Mouse (Mus musculus) liver, adult 2 months (tissue): ENCODE results near the gene Ldhal6b. TPM values are rescaled to one million over a fixed set of nuclear protein-coding genes. Genes with fewer than 3 reads are reported as not detected.
"Not testable (repeated sequence)": the region's sequence is repeated elsewhere in the genome, so short reads cannot be mapped to it uniquely, and the experiment has no call there.

Experiments used
- DNase-seq: peaks from one replicate; pipeline ENCODE4 v3.0.0-alpha.2; 2011; ENCODE audit warnings: low read depth, low spot score; ENCODE audit errors: extremely low read depth
- H3K27ac ChIP-seq: fragments of 200-500 bp; replicated peaks from 2 replicates; pipeline ENCODE4 v1.5.1; 2012; ENCODE audit warnings: low read depth, mild to moderate bottlenecking, control low read depth, inconsistent platforms, low read length; ENCODE audit not compliant: insufficient read depth
- H3K27me3 ChIP-seq: fragments of 200-500 bp; 2 replicates; pipeline ENCODE4 v1.6.1; 2012; ENCODE audit warnings: mild to moderate bottlenecking, moderate library complexity, low read length, inconsistent platforms; ENCODE audit not compliant: control insufficient read depth, insufficient read depth
- H3K36me3 ChIP-seq: fragments of 200-500 bp; 2 replicates; pipeline ENCODE4 v1.6.1; 2012; ENCODE audit warnings: low read length, inconsistent platforms; ENCODE audit not compliant: control insufficient read depth, insufficient read depth
- H3K4me1 ChIP-seq: fragments of 200-500 bp; 2 replicates; pipeline ENCODE4 v1.6.1; 2011; ENCODE audit warnings: low read length; ENCODE audit not compliant: control insufficient read depth, insufficient read depth
- H3K4me3 ChIP-seq: fragments of 200-500 bp; 2 replicates; pipeline ENCODE4 v1.5.1; 2011; ENCODE audit warnings: low read depth, mild to moderate bottlenecking, control low read depth, low read length, moderate library complexity; ENCODE audit not compliant: insufficient read depth
- H3K79me2 ChIP-seq: fragments of 200-500 bp; 2 replicates; pipeline ENCODE4 v1.6.1; 2012; ENCODE audit warnings: inconsistent platforms, mild to moderate bottlenecking, low read length, moderate library complexity; ENCODE audit not compliant: control insufficient read depth, insufficient read depth
- H3K9ac ChIP-seq: fragments of 200-500 bp; 2 replicates; pipeline ENCODE4 v1.6.1; 2012; ENCODE audit warnings: low read depth, mild to moderate bottlenecking, control low read depth, inconsistent platforms, low read length
- CTCF ChIP-seq: fragments of 200-500 bp; IDR thresholded peaks from 2 replicates; pipeline ENCODE4 v1.5.1; 2011; ENCODE audit warnings: low read depth, low read length, control low read depth
- POLR2A ChIP-seq: fragments of 200-500 bp; IDR thresholded peaks from 2 replicates; pipeline ENCODE4 v1.6.1; 2011; ENCODE audit warnings: low read length, control low read depth; ENCODE audit not compliant: insufficient read depth; ENCODE audit errors: extremely low read depth
- WGBS: fragments of 180-500 bp; shearing (Covaris S2); methylation state at CpG from one replicate; pipeline ENCODE4 v1.1.7; 2018; 5-methylcytosine and 5-hydroxymethylcytosine counted together
- polyA plus RNA-seq: library from polyadenylated mRNA; depleted of rRNA; stranded (reverse); fragments of >200 nt; gene quantifications from 2 replicates; pipeline ENCODE4 v1.2.3, GENCODE M21; 2012
- total RNA-seq: library from RNA; depleted of rRNA; stranded (reverse); fragments of >200 nt; gene quantifications from 2 replicates; pipeline ENCODE4 v1.2.3, GENCODE M21; 2014

Ldhal6b gene
- total and polyA plus RNA-seq, 2 experiments, result 0.32 to 0.46 TPM

DNA sequence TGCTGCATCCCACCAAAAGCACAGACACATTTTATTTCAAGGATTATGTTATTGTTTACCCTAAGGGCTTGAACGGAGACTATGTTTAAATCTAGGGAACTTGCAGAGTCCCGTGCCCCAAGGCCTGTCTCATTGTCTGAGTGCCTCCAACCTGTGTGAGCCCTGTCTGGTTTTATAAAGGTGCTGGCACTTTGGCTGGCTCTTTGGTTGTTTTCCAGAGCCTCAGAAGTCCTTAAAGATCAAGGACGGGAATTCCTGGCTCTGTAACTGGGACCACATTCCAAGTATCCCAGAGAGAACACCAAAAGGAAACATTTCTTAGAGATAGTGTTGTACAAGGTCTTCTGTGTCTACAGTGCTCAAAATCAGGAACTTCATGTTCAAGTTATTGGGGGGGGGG lies 24.7 kb upstream of the Ldhal6b start:
- Histone ChIP-seq H3K27me3 (no peaks in the 10 kb centered on the region), H3K27ac (no peak overlapping the region), H3K4me1 (peaks cover 4% of the 10 kb centered on the region), H3K4me3 (no peak overlapping the region), H3K9ac (no peak overlapping the region), H3K79me2 (no peaks in the 10 kb centered on the region), H3K36me3 (no peaks in the 10 kb centered on the region)
- WGBS, result 74% methylated on average over 3 of the region's 3 CpGs
- DNase-seq, result no peak
- TF ChIP-seq POLR2A, result no peak
- TF ChIP-seq CTCF, result no peak

DNA sequence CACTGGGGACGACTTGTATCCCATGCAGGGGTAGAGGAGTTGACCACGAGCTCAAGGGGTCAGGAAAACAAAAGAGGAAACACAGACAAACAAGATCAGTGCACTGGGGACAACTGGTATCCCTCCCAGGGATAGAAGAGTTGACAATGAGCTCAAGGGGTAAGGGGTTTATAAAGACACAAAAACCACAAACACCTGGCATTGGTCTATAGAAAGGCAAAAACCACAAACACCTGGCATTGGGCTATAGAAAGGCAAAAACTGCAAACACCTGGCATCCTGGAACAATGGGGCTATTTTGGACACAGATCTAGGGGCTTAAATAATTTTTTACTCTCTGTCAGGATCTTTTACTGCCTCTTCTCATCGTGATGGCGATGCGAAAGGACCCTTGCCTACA lies 23.8 kb upstream of the Ldhal6b start:
- WGBS, result 83% methylated on average over 5 of the region's 5 CpGs
- not testable (repeated sequence) for H3K79me2 ChIP-seq, DNase-seq, H3K9ac ChIP-seq, H3K27ac ChIP-seq, H3K4me1 ChIP-seq, H3K27me3 ChIP-seq, H3K4me3 ChIP-seq, H3K36me3 ChIP-seq

DNA sequence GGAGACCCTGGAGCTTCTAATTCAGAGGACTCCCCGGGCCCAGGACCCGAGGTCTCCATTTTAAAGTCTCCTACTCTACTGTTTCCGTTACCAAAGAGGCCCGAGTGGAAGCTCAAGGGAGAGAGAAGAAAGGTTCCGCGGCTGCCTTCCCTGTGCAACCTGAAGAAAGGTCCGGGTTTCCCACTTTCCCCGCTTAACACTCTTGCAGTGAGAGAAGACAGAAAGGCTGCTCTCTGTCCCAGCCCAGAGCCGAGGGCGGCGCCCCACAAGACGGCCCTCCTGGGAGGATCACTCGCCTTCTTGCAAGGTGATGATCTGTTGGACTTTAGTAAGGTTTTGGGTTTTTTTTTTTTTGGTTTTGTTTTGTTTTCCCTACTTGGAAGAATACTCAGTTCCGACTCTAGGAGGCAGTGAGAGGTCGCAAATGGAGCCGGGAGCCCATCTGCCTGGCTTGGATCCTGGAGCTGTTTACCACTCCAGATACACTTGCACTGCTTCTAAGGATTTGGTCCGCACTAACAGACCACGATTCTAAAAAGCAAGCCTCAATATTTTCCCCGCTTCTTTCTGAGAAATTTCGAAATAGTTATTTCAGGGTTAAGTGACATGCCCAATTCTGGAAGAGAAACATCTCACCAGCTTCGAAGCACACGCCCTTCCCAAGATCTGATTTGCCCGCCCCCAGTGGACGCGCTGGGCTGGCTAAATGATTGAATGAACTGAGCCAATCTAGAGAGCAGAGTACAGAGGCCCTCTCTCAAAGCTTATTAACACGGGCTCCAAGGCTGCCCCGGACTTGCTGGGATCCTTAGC lies 21.8 kb upstream of the Ldhal6b start, which contains the start of gene Tmem242:
Gene Tmem242, minus strand, starts transcription at position 101 of the 813 bp plus-strand sequence.
- peak; percentile 39; the same call in 1 of the 2 replicates for TF ChIP-seq POLR2A
- TF ChIP-seq CTCF, result peak; percentile 82
- Histone ChIP-seq H3K27me3 (no peaks in the 10 kb centered on the region), H3K4me1 (peaks cover 4% of the 10 kb centered on the region), H3K79me2 (peaks cover 3% of the 10 kb centered on the region; the same call in 1 of the 2 replicates), H3K4me3 (peak within 1 kb of the TSS; percentile 85), H3K9ac (peak within 1 kb of the TSS; percentile 88), H3K27ac (peak within 1 kb of the TSS; percentile 85), H3K36me3 (no peaks in the 10 kb centered on the region; the same call in 1 of the 2 replicates)
- peak; percentile 86 for DNase-seq
- under 1% methylated on average over 27 of the region's 27 CpGs for WGBS

DNA sequence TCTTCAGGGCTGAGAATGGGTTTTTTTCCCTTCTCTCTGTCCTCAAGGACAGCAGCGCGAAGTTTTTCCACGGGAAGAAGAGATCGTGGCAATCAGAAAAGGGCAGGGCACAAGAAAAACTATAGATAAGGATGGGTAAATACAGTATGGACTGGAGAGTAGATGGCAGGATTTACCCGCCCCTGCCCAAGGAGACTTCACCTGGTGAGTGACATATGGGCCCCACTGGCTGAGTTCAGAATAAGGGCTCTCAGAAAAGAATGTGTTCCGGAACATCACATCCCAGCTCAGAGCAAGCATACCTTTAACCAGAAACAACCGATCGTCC lies 21.2 kb upstream of the Ldhal6b start:
- Histone ChIP-seq H3K27me3 (no peaks in the 10 kb centered on the region), H3K4me3 (peak overlapping the region; percentile 85), H3K79me2 (peaks cover 3% of the 10 kb centered on the region; the same call in 1 of the 2 replicates), H3K4me1 (peaks cover 4% of the 10 kb centered on the region), H3K36me3 (peaks cover 2% of the 10 kb centered on the region; the same call in 1 of the 2 replicates), H3K9ac (peak overlapping the region; percentile 88), H3K27ac (peak overlapping the region; percentile 75)
- TF ChIP-seq CTCF, result no peak
- TF ChIP-seq POLR2A, result no peak
- no peak for DNase-seq
- WGBS, result 0% methylated on average over 8 of the region's 8 CpGs

DNA sequence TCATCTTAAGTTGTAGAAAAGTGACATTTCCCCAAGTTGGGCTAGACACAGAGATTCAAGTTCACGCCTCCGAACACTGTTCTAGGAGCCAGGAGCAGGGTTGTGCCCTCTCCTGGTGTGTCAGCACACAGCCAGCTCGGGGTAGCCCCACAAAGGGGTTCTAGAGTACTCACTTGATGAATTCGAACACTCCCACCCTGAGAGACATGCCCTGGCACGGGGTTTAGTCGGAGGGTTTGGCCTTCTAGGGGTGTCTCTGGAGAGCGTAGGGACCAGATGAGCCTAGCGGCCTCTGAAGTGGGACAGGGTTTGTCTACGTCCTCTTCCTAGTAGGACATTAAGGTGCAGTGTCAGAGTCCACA lies 11.2 kb upstream of the Ldhal6b start:
- WGBS, result 79% methylated on average over 9 of the region's 9 CpGs
- Histone ChIP-seq H3K27me3 (no peaks in the 10 kb centered on the region), H3K9ac (no peak overlapping the region), H3K27ac (no peak overlapping the region), H3K79me2 (peaks cover 3% of the 10 kb centered on the region; the same call in 1 of the 2 replicates), H3K4me1 (peaks cover 2% of the 10 kb centered on the region; the same call in 1 of the 2 replicates), H3K36me3 (peaks cover 5% of the 10 kb centered on the region; the same call in 1 of the 2 replicates), H3K4me3 (no peak overlapping the region)
- TF ChIP-seq POLR2A, result no peak
- no peak for TF ChIP-seq CTCF
- no peak for DNase-seq
